Mouse (Mus musculus) erythroblast, embryonic 14.5 days (primary cell): Measurements from ENCODE around the gene Ankrd16. TPM values are rescaled to one million over a fixed set of nuclear protein-coding genes. Genes with fewer than 3 reads are reported as not detected.

Experiments
- H3K27me3 ChIP-seq: 2 replicates; pipeline ENCODE4 v1.6.1; 2012; ENCODE audit warnings: inconsistent platforms; ENCODE audit not compliant: control insufficient read depth
- H3K36me3 ChIP-seq: 2 replicates; pipeline ENCODE4 v1.6.1; 2012; ENCODE audit warnings: mild to moderate bottlenecking, inconsistent platforms; ENCODE audit not compliant: control insufficient read depth
- H3K4me1 ChIP-seq: 2 replicates; pipeline ENCODE4 v1.6.1; 2012; ENCODE audit warnings: inconsistent platforms; ENCODE audit not compliant: control insufficient read depth
- H3K4me3 ChIP-seq: replicated peaks from 2 replicates; pipeline ENCODE3; 2012; ENCODE audit warnings: moderate library complexity, mild to moderate bottlenecking, inconsistent platforms
- H3K9me3 ChIP-seq: 2 replicates; pipeline ENCODE4 v1.6.1; 2012; ENCODE audit warnings: low read length, inconsistent platforms, mixed read lengths; ENCODE audit not compliant: control insufficient read depth
- GATA1 ChIP-seq: IDR thresholded peaks from 2 replicates; pipeline ENCODE4 v1.6.1; 2012; ENCODE audit warnings: low read length, inconsistent platforms, mixed read lengths
- TAL1 ChIP-seq: IDR thresholded peaks from 3 replicates; pipeline ENCODE4 v1.6.1; 2012; ENCODE audit warnings: low read length, inconsistent platforms, mixed read lengths
- polyA plus RNA-seq: library from polyadenylated mRNA; stranded (reverse); fragments of >175 nt; gene quantifications from 2 replicates; pipeline ENCODE4 v1.2.3, GENCODE M21; 2012

The Ankrd16 gene
- polyA plus RNA-seq, 1 experiment: 0.94 TPM

DNA sequence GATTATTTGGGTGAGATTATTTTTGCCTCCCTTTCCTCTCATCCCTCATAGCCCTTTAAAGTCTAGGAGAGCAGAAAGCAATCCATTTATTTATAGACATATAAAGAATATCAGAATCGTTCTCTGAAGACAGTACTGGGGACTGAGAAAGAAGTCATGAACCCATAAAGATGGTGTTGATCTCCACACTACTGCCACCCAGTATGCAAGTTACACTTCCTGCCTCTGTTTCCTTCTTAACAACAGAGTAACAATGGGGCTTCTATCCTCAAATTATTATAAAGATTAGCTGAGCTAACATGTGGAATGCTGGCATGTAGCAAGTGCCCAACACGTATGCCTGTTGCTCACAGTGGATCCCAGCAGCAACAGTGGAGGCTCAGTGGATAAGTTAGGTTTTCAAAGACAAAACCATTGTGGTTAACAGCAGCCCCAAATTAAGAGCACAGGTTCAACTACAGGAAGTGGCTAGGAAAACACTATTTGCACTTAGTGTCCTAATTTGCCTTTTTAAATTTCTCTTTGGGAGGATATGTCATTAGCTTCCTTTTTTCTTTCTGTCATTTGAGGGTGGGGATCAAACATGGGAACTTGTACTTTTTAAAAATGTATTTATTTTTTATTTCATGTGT is 23.7 kb downstream of the Ankrd16 start:
- Histone ChIP-seq H3K9me3 (no peaks in the 10 kb centered on the region), H3K36me3 (no peaks in the 10 kb centered on the region), H3K4me3 (no peak overlapping the region), H3K4me1 (no peaks in the 10 kb centered on the region), H3K27me3 (no peaks in the 10 kb centered on the region)
- TF ChIP-seq GATA1: no peak
- no peak for TF ChIP-seq TAL1

Other genes starting within 250 kb of the Ankrd16 start
- gene Pfkfb3, start 223.8 kb upstream of the Ankrd16 start, polyA plus RNA-seq: 0.01 TPM in 2 replicates
- gene Rbm17, start 173.7 kb upstream of the Ankrd16 start, polyA plus RNA-seq: 3.4 and 7.2 TPM in 2 replicates
- not detected in 2 replicates for gene Gm17490, start 151.6 kb upstream of the Ankrd16 start, polyA plus RNA-seq
- 0.02 TPM in 1 of 2 replicates, not detected in the other for gene Il2ra, start 135.1 kb upstream of the Ankrd16 start, polyA plus RNA-seq
- 0.05 TPM in 1 of 2 replicates, not detected in the other for gene Il15ra, start 72.6 kb upstream of the Ankrd16 start, polyA plus RNA-seq
- gene Fbh1, start 294 bp upstream of the Ankrd16 start, polyA plus RNA-seq: 0.14 and 0.31 TPM in 2 replicates